ENCODE assay signal across 28 mouse cellular contexts in the genomic region with DNA sequence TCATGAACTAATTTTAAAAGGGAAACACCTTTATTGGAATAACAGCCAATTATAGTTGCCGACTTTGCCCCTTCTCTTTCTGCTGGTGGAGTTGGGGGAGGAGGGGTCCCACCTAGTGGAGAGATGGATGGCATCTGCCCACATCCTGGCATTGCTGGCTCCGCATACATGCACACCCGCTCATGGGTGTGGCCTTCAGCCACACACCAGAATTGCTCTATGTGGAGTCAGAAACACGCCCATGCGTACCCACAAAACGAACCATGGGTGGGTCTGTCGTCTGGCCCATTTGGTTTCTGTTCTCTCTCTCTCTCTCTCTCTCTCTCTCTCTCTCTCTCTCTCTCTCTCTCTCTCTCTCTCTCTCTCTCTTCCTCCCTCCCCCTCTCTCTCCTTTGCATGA.
DNase-seq lines count a peak whose midpoint lies in the region; ATAC-seq and TF ChIP-seq lines count a peak whose summit lies in the region.
"Had no signal": no experiment of that assay in that cellular context is flagged by ENCODE, and none has a peak within 500 bp of the region (broad histone marks: within the 10 kb centered on the region; RNA-seq: fewer than 3 reads in every experiment).

No protein-coding gene starts in this region.

- no peak for TF ChIP-seq POLR2A in myocyte (IDR thresholded peaks at IDR 0.05; ENCODE audit: insufficient read length, low read depth)

- H3K27ac ChIP-seq in embryonic facial prominence, embryonic 13.5 days, result no peak overlapping the region; the same call in 1 of the 2 replicates
- no peak overlapping the region for H3K27ac ChIP-seq in embryonic facial prominence, embryonic 10.5 days (replicated peaks)
- H3K27ac ChIP-seq in limb, embryonic 12.5 days, result no peak overlapping the region
- H3K27ac ChIP-seq in limb, embryonic 10.5 days, result no peak overlapping the region
- H3K27ac ChIP-seq in kidney, embryonic 14.5 days (ENCODE audit: low read depth, low read length), result no peak overlapping the region
- H3K27ac ChIP-seq: forebrain, embryonic 12.5 days; forebrain, embryonic 15.5 days; heart, embryonic 15.5 days; hindbrain, embryonic 10.5 days; hindbrain, postnatal 0 days had no signal

- no peak overlapping the region for H3K4me3 ChIP-seq in embryonic facial prominence, embryonic 13.5 days
- H3K4me3 ChIP-seq in embryonic facial prominence, embryonic 10.5 days, result no peak overlapping the region
- H3K4me3 ChIP-seq in limb, embryonic 12.5 days (replicated peaks), result no peak overlapping the region
- no peak overlapping the region for H3K4me3 ChIP-seq in limb, embryonic 10.5 days
- H3K4me3 ChIP-seq in myocyte, result no peak overlapping the region
- H3K4me3 ChIP-seq in kidney, embryonic 14.5 days (ENCODE audit: low read length), result no peak overlapping the region
- H3K4me3 ChIP-seq: erythroblast, embryonic 14.5 days; forebrain, embryonic 12.5 days; forebrain, embryonic 15.5 days; heart, embryonic 12.5 days; heart, embryonic 15.5 days; hindbrain, embryonic 10.5 days had no signal

- H3K4me2 ChIP-seq in embryonic facial prominence, embryonic 13.5 days, result 0 out of 2 replicates have a peak overlapping the region, but pooled peaks have one; percentile 7
- peak overlapping the region; percentile 10; the same call in 1 of the 2 replicates for H3K4me2 ChIP-seq in limb, embryonic 12.5 days
- H3K4me2 ChIP-seq in myocyte (ENCODE audit: low read depth), result peak overlapping the region; percentile 66
- H3K4me2 ChIP-seq in kidney, embryonic 14.5 days (replicated peaks; ENCODE audit: low read depth, low read length), result no peak overlapping the region
- H3K4me2 ChIP-seq: forebrain, embryonic 12.5 days; forebrain, embryonic 15.5 days; heart, embryonic 12.5 days; heart, embryonic 15.5 days had no signal

- no peaks in the 10 kb centered on the region for H3K9me3 ChIP-seq in embryonic facial prominence, embryonic 13.5 days
- no peaks in the 10 kb centered on the region for H3K9me3 ChIP-seq in embryonic facial prominence, embryonic 10.5 days
- H3K9me3 ChIP-seq in limb, embryonic 12.5 days, result no peaks in the 10 kb centered on the region
- H3K9me3 ChIP-seq in limb, embryonic 10.5 days (replicated peaks), result no peaks in the 10 kb centered on the region
- H3K9me3 ChIP-seq in kidney, embryonic 14.5 days (ENCODE audit: control insufficient read depth, low read length), result no peaks in the 10 kb centered on the region
- H3K9me3 ChIP-seq: forebrain, embryonic 12.5 days; forebrain, embryonic 15.5 days; heart, embryonic 12.5 days; heart, embryonic 15.5 days; hindbrain, embryonic 10.5 days had no signal

- no peak overlapping the region for H3ac ChIP-seq in myocyte (ENCODE audit: control insufficient read depth, insufficient read length)

- no peak overlapping the region for H3K9ac ChIP-seq in embryonic facial prominence, embryonic 13.5 days
- no peak overlapping the region for H3K9ac ChIP-seq in limb, embryonic 12.5 days (replicated peaks)
- no peak overlapping the region for H3K9ac ChIP-seq in kidney, embryonic 14.5 days (ENCODE audit: low read depth, low read length)
- H3K9ac ChIP-seq: forebrain, embryonic 12.5 days; forebrain, embryonic 15.5 days; heart, embryonic 12.5 days; heart, embryonic 15.5 days had no signal

- WGBS in embryonic facial prominence, embryonic 13.5 days, result 67% methylated on average over 7 of the region's 7 CpGs
- 82% methylated on average over 7 of the region's 7 CpGs for WGBS in embryonic facial prominence, embryonic 10.5 days
- WGBS in limb, embryonic 12.5 days, result 61% methylated on average over 7 of the region's 7 CpGs
- 76% methylated on average over 7 of the region's 7 CpGs for WGBS in limb, embryonic 10.5 days
- 72% methylated on average over 7 of the region's 7 CpGs for WGBS in kidney, embryonic 14.5 days

- H3K27me3 ChIP-seq in embryonic facial prominence, embryonic 13.5 days, result no peaks in the 10 kb centered on the region
- H3K27me3 ChIP-seq in embryonic facial prominence, embryonic 10.5 days (replicated peaks; ENCODE audit: low read depth, poor library complexity, severe bottlenecking), result peaks cover 16% of the 10 kb centered on the region
- H3K27me3 ChIP-seq in limb, embryonic 12.5 days, result no peaks in the 10 kb centered on the region
- H3K27me3 ChIP-seq in limb, embryonic 10.5 days (ENCODE audit: low read depth, poor library complexity, severe bottlenecking), result no peaks in the 10 kb centered on the region
- no peaks in the 10 kb centered on the region for H3K27me3 ChIP-seq in myocyte (ENCODE audit: control insufficient read depth, insufficient read depth, insufficient read length)
- H3K27me3 ChIP-seq in kidney, embryonic 14.5 days (ENCODE audit: control insufficient read depth, insufficient read depth, low read length), result no peaks in the 10 kb centered on the region
- H3K27me3 ChIP-seq: CH12.LX; forebrain, embryonic 12.5 days; forebrain, embryonic 15.5 days; heart, embryonic 12.5 days; heart, embryonic 15.5 days had no signal

- no peaks in the 10 kb centered on the region for H3K79me2 ChIP-seq in myocyte (ENCODE audit: control insufficient read depth, insufficient read depth)

- peaks cover 29% of the 10 kb centered on the region for H3K4me1 ChIP-seq in embryonic facial prominence, embryonic 13.5 days
- H3K4me1 ChIP-seq in embryonic facial prominence, embryonic 10.5 days, result peaks cover 32% of the 10 kb centered on the region
- H3K4me1 ChIP-seq in limb, embryonic 12.5 days (replicated peaks), result peaks cover 35% of the 10 kb centered on the region
- peaks cover 52% of the 10 kb centered on the region for H3K4me1 ChIP-seq in limb, embryonic 10.5 days
- no peaks in the 10 kb centered on the region; the same call in 1 of the 2 replicates for H3K4me1 ChIP-seq in kidney, embryonic 14.5 days (ENCODE audit: control insufficient read depth, insufficient read depth, low read length)
- H3K4me1 ChIP-seq: heart, embryonic 12.5 days had no signal

- DNase-seq in embryonic facial prominence, embryonic 10.5 days (ENCODE audit: low spot score), result no peak
- no peak for DNase-seq in limb, embryonic 10.5 days (ENCODE audit: low spot score)
- peak; percentile 14 for DNase-seq in 3134 (ENCODE audit: extremely low read depth, insufficient read length, low spot score)
- DNase-seq: adrenal gland, postnatal 10 days; adrenal gland, postnatal 36 days; B cell, adult 2 months; cerebellum, adult 18-20 months; cerebellum, adult 9-10 months; cerebellum, postnatal 14 days; gastrocnemius, postnatal 25 days; heart, adult 18-20 months; heart, postnatal 10 days; heart, postnatal 36 days had no signal

- no peaks in the 10 kb centered on the region for H3K36me3 ChIP-seq in embryonic facial prominence, embryonic 13.5 days
- H3K36me3 ChIP-seq in embryonic facial prominence, embryonic 10.5 days (replicated peaks), result no peaks in the 10 kb centered on the region
- H3K36me3 ChIP-seq in limb, embryonic 12.5 days, result no peaks in the 10 kb centered on the region
- H3K36me3 ChIP-seq in limb, embryonic 10.5 days, result no peaks in the 10 kb centered on the region
- no peaks in the 10 kb centered on the region for H3K36me3 ChIP-seq in myocyte (ENCODE audit: control insufficient read depth, insufficient read depth)
- no peaks in the 10 kb centered on the region for H3K36me3 ChIP-seq in kidney, embryonic 14.5 days (ENCODE audit: control insufficient read depth, insufficient read depth, low read length)
- H3K36me3 ChIP-seq: forebrain, embryonic 12.5 days; forebrain, embryonic 15.5 days; G1E; heart, embryonic 12.5 days; heart, embryonic 15.5 days; hindbrain, embryonic 10.5 days had no signal

- no peak for ATAC-seq in embryonic facial prominence, embryonic 13.5 days (ENCODE audit: insufficient number of reproducible peaks, insufficient read depth, low FRiP score, low TSS enrichment, low read depth)
- ATAC-seq in limb, embryonic 12.5 days (ENCODE audit: insufficient number of reproducible peaks, insufficient read depth, low FRiP score, low TSS enrichment, low read depth), result 0 out of 2 replicates have a peak, but pooled peaks have one; percentile 43
- no peak for ATAC-seq in kidney, embryonic 14.5 days (ENCODE audit: low FRiP score, low TSS enrichment)
- ATAC-seq: forebrain, embryonic 15.5 days; hindbrain, postnatal 0 days; inflammation-experienced regulatory T-cells, adult 6 months; Patski had no signal

TF ChIP-seq in myocyte, 11 proteins besides CTCF, POLR2A, EP300 and RAD21:
- TF ChIP-seq TCF3 (IDR thresholded peaks at IDR 0.05; ENCODE audit: insufficient read length, low read depth), result no peak
- TF ChIP-seq USF1 (IDR thresholded peaks at IDR 0.05; ENCODE audit: low read depth), result no peak
- no peak for TF ChIP-seq SRF (IDR thresholded peaks at IDR 0.05; ENCODE audit: control insufficient read depth, insufficient read length, low read depth)
- TF ChIP-seq E2F4 (IDR thresholded peaks at IDR 0.05; ENCODE audit: insufficient read depth), result no peak
- no peak for TF ChIP-seq POLR2AphosphoS2 (IDR thresholded peaks at IDR 0.05; ENCODE audit: insufficient read length, low read depth)
- TF ChIP-seq MYOD1 (IDR thresholded peaks at IDR 0.05; ENCODE audit: control insufficient read depth in 1 of 3, insufficient read length in 2 of 3, low read depth in 2 of 3), result peak in 1 of 3 experiments; percentile 5
- peak in 1 of 3 experiments; percentile 26 for TF ChIP-seq MYOG (IDR thresholded peaks at IDR 0.05; ENCODE audit: control insufficient read depth in 1 of 3, insufficient read depth in 1 of 3, insufficient read length in 2 of 3, low read depth in 2 of 3)
- TF ChIP-seq REST (IDR thresholded peaks at IDR 0.05; ENCODE audit: insufficient read depth, insufficient read length), result no peak
- TF ChIP-seq CEBPB (IDR thresholded peaks at IDR 0.05; ENCODE audit: insufficient read depth, poor library complexity, severe bottlenecking), result peak; percentile 39; the same call in 1 of the 2 replicates
